Mouse (Mus musculus) liver, embryonic 14.5 days (tissue): Measurements from ENCODE around the gene Rab5b. TPM values are rescaled to one million over a fixed set of nuclear protein-coding genes. Genes with fewer than 3 reads are reported as not detected.

ENCODE experiments used
- ATAC-seq: fragments of 200-750 bp; cut with Nextera tagmentation; 2 replicates; pipeline ENCODE4 v1.8.0; 2017; ENCODE audit warnings: moderate number of reproducible peaks, mild to moderate bottlenecking, moderate library complexity; ENCODE audit not compliant: insufficient read depth
- DNase-seq, 3 experiments: peaks; one replicate each; pipeline ENCODE4 v3.0.0-alpha.2; 2012 to 2013; ENCODE audit warnings: low read depth in 3 of 3, low spot score in 3 of 3
- H3K27ac ChIP-seq: fragments of 300-500 bp; sonication (generic); 2 replicates; pipeline ENCODE4 v1.5.1; 2014; ENCODE audit warnings: moderate library complexity, mild to moderate bottlenecking, control low read depth, inconsistent platforms
- H3K27me3 ChIP-seq: fragments of 300-500 bp; sonication (generic); 2 replicates; pipeline ENCODE4 v1.6.1; 2014; ENCODE audit warnings: mild to moderate bottlenecking, low read length, moderate library complexity; ENCODE audit not compliant: control insufficient read depth, insufficient read depth
- H3K36me3 ChIP-seq: fragments of 300-500 bp; sonication (generic); replicated peaks from 2 replicates; pipeline ENCODE4 v1.6.1; 2014; ENCODE audit warnings: low read depth; ENCODE audit not compliant: control insufficient read depth, insufficient read depth
- H3K4me1 ChIP-seq, 2 experiments: fragments of 200-500 bp in 1 of 2; fragments of 300-500 bp in 1 of 2; sonication (generic) in 1 of 2; replicated peaks; 2 replicates each; pipeline ENCODE4 v1.6.1; 2012 to 2014; ENCODE audit warnings: antibody characterized with exemption in 1 of 2, inconsistent platforms in 1 of 2, low read length in 1 of 2; ENCODE audit not compliant: control insufficient read depth in 2 of 2, insufficient read depth in 2 of 2
- H3K4me2 ChIP-seq: fragments of 300-500 bp; sonication (generic); 2 replicates; pipeline ENCODE4 v1.6.1; 2014; ENCODE audit warnings: low read depth, mild to moderate bottlenecking, control low read depth, moderate library complexity
- H3K4me3 ChIP-seq, 2 experiments: fragments of 200-500 bp in 1 of 2; fragments of 300-500 bp in 1 of 2; sonication (generic) in 1 of 2; 2 replicates each; pipeline ENCODE4 v1.5.1; 2012 to 2014; ENCODE audit warnings: low read depth in 2 of 2, low read length in 2 of 2, mild to moderate bottlenecking in 2 of 2, control low read depth in 1 of 2, inconsistent platforms in 1 of 2, moderate library complexity in 1 of 2; ENCODE audit not compliant: insufficient read depth in 1 of 2
- H3K9ac ChIP-seq: fragments of 300-500 bp; sonication (generic); replicated peaks from 2 replicates; pipeline ENCODE4 v1.6.1; 2014; ENCODE audit warnings: mild to moderate bottlenecking, control low read depth, moderate library complexity
- H3K9me3 ChIP-seq: fragments of 300-500 bp; sonication (generic); 2 replicates; pipeline ENCODE4 v1.6.1; 2016; ENCODE audit warnings: low read length, mixed read lengths; ENCODE audit not compliant: control insufficient read depth
- CTCF ChIP-seq: IDR thresholded peaks from 2 replicates; pipeline ENCODE4 v1.5.1; 2016; ENCODE audit warnings: antibody characterized with exemption, low read depth, control low read depth
- EP300 ChIP-seq: IDR thresholded peaks from 2 replicates; pipeline ENCODE4 v1.6.1; 2016; ENCODE audit warnings: antibody characterized with exemption, low read depth
- WGBS: fragments of 180-500 bp; shearing (Covaris S2); extraction: QIAGEN DNeasy Blood & Tissue Kit; methylation state at CpG from one replicate; pipeline ENCODE4 v1.1.7; 2014; ENCODE audit not compliant: insufficient replicate concordance; 5-methylcytosine and 5-hydroxymethylcytosine counted together
- polyA plus RNA-seq, 2 experiments: library from polyadenylated mRNA; depleted of rRNA in 1 of 2; stranded (reverse) in 1 of 2; unstranded in 1 of 2; fragments of >200 nt; fragmentation: Nextera tagmentation in 1 of 2; extraction: Ambion mirVana in 1 of 2; gene quantifications; 2 replicates each; pipeline versions ENCODE4 v1.2.1 to v1.2.3; 2012 to 2014

Rab5b gene
- polyA plus RNA-seq, 2 experiments: 19.3 to 24.5 TPM

GRCm38 (mm10) chr10:128645111-128646011 lies 50.7 kb downstream of the Rab5b start, which contains the start of gene Ikzf4:
TSS of gene Ikzf4 (minus strand) at chr10:128645991.
- Histone ChIP-seq H3K36me3 (no peaks in the 10 kb centered on the region), H3K4me1 (peaks cover 3 to 9% of the 10 kb centered on the region in 2 experiments; a peak in 3 of 4 replicates), H3K27ac (no peak within 1 kb of the TSS), H3K4me3 (peak within 1 kb of the TSS; percentile 34 to 47), H3K4me2 (peak within 1 kb of the TSS; percentile 75), H3K9me3 (no peaks in the 10 kb centered on the region), H3K9ac (peak within 1 kb of the TSS; percentile 55), H3K27me3 (peaks cover 18% of the 10 kb centered on the region)
- ATAC-seq (peak; percentile 62), DNase-seq (no peak)
- TF ChIP-seq EP300 (no peak), CTCF (no peak)
- 6% methylated on average over 36 of the region's 36 CpGs for WGBS

- Histone ChIP-seq H3K4me1 (peaks cover 3 to 9% of the 10 kb centered on the region in 2 experiments; a peak in 3 of 4 replicates), H3K4me3 (no peak overlapping the region), H3K9me3 (no peaks in the 10 kb centered on the region), H3K36me3 (no peaks in the 10 kb centered on the region), H3K9ac (no peak overlapping the region), H3K27me3 (peaks cover 18% of the 10 kb centered on the region), H3K4me2 (no peak overlapping the region), H3K27ac (no peak overlapping the region)
- DNase-seq (no peak), ATAC-seq (no peak)
- 53% methylated on average over 6 of the region's 6 CpGs for WGBS
- TF ChIP-seq EP300: no peak
- no peak for TF ChIP-seq CTCF
Measured at GRCm38 (mm10) chr10:128642749-128643148, 53.3 kb downstream of the Rab5b start.

- H3K4me3 ChIP-seq: no peak overlapping the region
- H3K36me3 ChIP-seq: no peaks in the 10 kb centered on the region
- 53% methylated on average over 7 of the region's 7 CpGs for WGBS
- ATAC-seq: no peak
- H3K4me2 ChIP-seq: no peak overlapping the region
- H3K4me1 ChIP-seq: peaks cover 5 to 11% of the 10 kb centered on the region in 2 experiments
- TF ChIP-seq EP300: no peak
- no peak for TF ChIP-seq CTCF
- H3K9ac ChIP-seq: no peak overlapping the region
- DNase-seq: no peak
- no peaks in the 10 kb centered on the region for H3K9me3 ChIP-seq
- peaks cover 18% of the 10 kb centered on the region for H3K27me3 ChIP-seq
- no peak overlapping the region for H3K27ac ChIP-seq
Measured at GRCm38 (mm10) chr10:128641871-128642270, 54.2 kb downstream of the Rab5b start.

GRCm38 (mm10) chr10:128640891-128641290 lies 55.2 kb downstream of the Rab5b start:
- Histone ChIP-seq H3K27ac (no peak overlapping the region), H3K9me3 (no peaks in the 10 kb centered on the region), H3K27me3 (peaks cover 21% of the 10 kb centered on the region), H3K36me3 (no peaks in the 10 kb centered on the region), H3K4me2 (no peak overlapping the region), H3K4me1 (peaks cover 2 to 5% of the 10 kb centered on the region in 2 experiments; a peak in 3 of 4 replicates), H3K9ac (no peak overlapping the region), H3K4me3 (no peak overlapping the region)
- DNase-seq: no peak
- ATAC-seq: no peak
- no peak for TF ChIP-seq CTCF
- TF ChIP-seq EP300: no peak
- 82% methylated on average over 15 of the region's 15 CpGs for WGBS

GRCm38 (mm10) chr10:128639999-128640398 lies 56.1 kb downstream of the Rab5b start:
- Histone ChIP-seq H3K9ac (no peak overlapping the region), H3K36me3 (no peaks in the 10 kb centered on the region), H3K4me2 (no peak overlapping the region), H3K9me3 (no peaks in the 10 kb centered on the region), H3K4me1 (peaks cover 2% of the 10 kb centered on the region in 2 experiments; a peak in 2 of 4 replicates), H3K27me3 (peaks cover 17% of the 10 kb centered on the region), H3K27ac (no peak overlapping the region), H3K4me3 (no peak overlapping the region)
- no peak for DNase-seq
- no peak for TF ChIP-seq EP300
- TF ChIP-seq CTCF: no peak
- no peak for ATAC-seq
- 71% methylated on average over 14 of the region's 14 CpGs for WGBS
